In the genomic region with DNA sequence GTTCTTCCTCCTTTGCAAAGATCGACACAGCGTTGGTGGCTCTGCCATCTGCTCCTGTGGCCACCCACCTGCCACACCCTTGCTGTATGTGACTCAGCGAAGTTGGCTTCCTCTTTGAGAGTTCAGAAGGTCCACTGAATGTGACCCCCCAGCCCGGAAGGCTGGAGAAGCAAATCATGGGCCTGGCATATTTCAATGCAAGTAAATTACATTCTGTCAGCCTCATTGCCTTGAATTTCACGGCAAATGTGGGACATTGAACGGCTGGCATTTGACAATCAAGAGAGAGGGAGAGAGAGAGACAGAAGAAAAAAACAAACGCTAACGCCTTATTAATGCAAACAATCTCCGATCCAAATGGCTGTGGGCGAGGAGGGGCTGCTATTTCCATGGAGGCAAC, we compare ENCODE assay signal across 9 mouse cellular contexts. TPM values are rescaled to one million over a fixed set of nuclear protein-coding genes. Genes with fewer than 3 reads are reported as not detected.
DNase-seq lines count a peak whose midpoint lies in the region; ATAC-seq and TF ChIP-seq lines count a peak whose summit lies in the region.
"Had no signal": no experiment of that assay in that cellular context is flagged by ENCODE, and none has a peak within 500 bp of the region (broad histone marks: within the 10 kb centered on the region; RNA-seq: fewer than 3 reads in every experiment).

No protein-coding gene starts in this region.

- H3K9ac ChIP-seq in limb, embryonic 13.5 days, result no peak overlapping the region
- H3K9ac ChIP-seq in lung, postnatal 0 days (replicated peaks; ENCODE audit: low read depth), result no peak overlapping the region

- TF ChIP-seq EP300 in lung, postnatal 0 days (IDR thresholded peaks at IDR 0.05), result no peak

- 50% methylated on average over 10 of the region's 10 CpGs for WGBS in limb, embryonic 13.5 days
- 66% methylated on average over 10 of the region's 10 CpGs for WGBS in limb, embryonic 10.5 days
- WGBS in embryonic facial prominence, embryonic 10.5 days, result 72% methylated on average over 10 of the region's 10 CpGs
- 57% methylated on average over 10 of the region's 10 CpGs for WGBS in lung, postnatal 0 days

- TF ChIP-seq CTCF in brain, embryonic 14.5 days (IDR thresholded peaks at IDR 0.05; ENCODE audit: borderline replicate concordance, extremely low read depth, insufficient read depth, insufficient read length), result no peak
- no peak for TF ChIP-seq CTCF in lung, postnatal 0 days (IDR thresholded peaks at IDR 0.05)

- H3K27ac ChIP-seq in limb, embryonic 13.5 days, result 0 out of 2 replicates have a peak overlapping the region, but pooled peaks have one; percentile 15
- no peak overlapping the region for H3K27ac ChIP-seq in limb, embryonic 10.5 days
- H3K27ac ChIP-seq in embryonic facial prominence, embryonic 10.5 days (replicated peaks), result no peak overlapping the region
- H3K27ac ChIP-seq in lung, postnatal 0 days (ENCODE audit: low read length), result no peak overlapping the region

- no peak for TF ChIP-seq POLR2A in brain, embryonic 14.5 days (IDR thresholded peaks at IDR 0.05; ENCODE audit: borderline replicate concordance, extremely low read depth, insufficient read depth, insufficient read length, poor library complexity, severe bottlenecking)

- H3K9me3 ChIP-seq in limb, embryonic 13.5 days, result no peaks in the 10 kb centered on the region
- no peaks in the 10 kb centered on the region for H3K9me3 ChIP-seq in limb, embryonic 10.5 days (replicated peaks)
- H3K9me3 ChIP-seq in embryonic facial prominence, embryonic 10.5 days, result no peaks in the 10 kb centered on the region
- no peaks in the 10 kb centered on the region for H3K9me3 ChIP-seq in lung, postnatal 0 days (ENCODE audit: low read length)

- DNase-seq in limb, embryonic 10.5 days (ENCODE audit: low spot score), result no peak
- peak; percentile 72 for DNase-seq in brain, embryonic 14.5 days (ENCODE audit: low read depth)
- peak; percentile 33 for DNase-seq in embryonic facial prominence, embryonic 10.5 days (ENCODE audit: low spot score)
- DNase-seq in left cerebral cortex, postnatal 25 days (ENCODE audit: low spot score in 2 of 2), result peak; percentile 33 to 46
- DNase-seq in T-cell, adult 2 months (ENCODE audit: low spot score), result no peak
- no peak for DNase-seq in kidney, adult 9 months
- DNase-seq in lung, postnatal 0 days (ENCODE audit: low spot score), result no peak
- DNase-seq: kidney, postnatal 10 days had no signal

- no peak for ATAC-seq in limb, embryonic 13.5 days (ENCODE audit: low FRiP score, low read depth)
- ATAC-seq in lung, postnatal 0 days, result no peak

- no peak overlapping the region for H3K4me2 ChIP-seq in limb, embryonic 13.5 days (replicated peaks)
- H3K4me2 ChIP-seq in lung, postnatal 0 days (replicated peaks; ENCODE audit: low read depth, low read length), result no peak overlapping the region

- no peak overlapping the region for H3K4me3 ChIP-seq in limb, embryonic 13.5 days
- no peak overlapping the region for H3K4me3 ChIP-seq in limb, embryonic 10.5 days
- H3K4me3 ChIP-seq in embryonic facial prominence, embryonic 10.5 days, result no peak overlapping the region
- no peak overlapping the region for H3K4me3 ChIP-seq in lung, postnatal 0 days (ENCODE audit: low read depth, low read length)

- intact Hi-C loops in left cerebral cortex, postnatal 25 days (cut with DNase I), result no loop called here

- H3K36me3 ChIP-seq in limb, embryonic 13.5 days, result no peaks in the 10 kb centered on the region
- no peaks in the 10 kb centered on the region for H3K36me3 ChIP-seq in limb, embryonic 10.5 days
- H3K36me3 ChIP-seq in embryonic facial prominence, embryonic 10.5 days (replicated peaks), result no peaks in the 10 kb centered on the region
- no peaks in the 10 kb centered on the region for H3K36me3 ChIP-seq in lung, postnatal 0 days (ENCODE audit: insufficient read depth, low read length)

- no peaks in the 10 kb centered on the region for H3K27me3 ChIP-seq in limb, embryonic 13.5 days
- 0 out of 2 replicates have a peak, but pooled peaks cover 1% of the 10 kb centered on the region for H3K27me3 ChIP-seq in limb, embryonic 10.5 days (ENCODE audit: low read depth, poor library complexity, severe bottlenecking)
- H3K27me3 ChIP-seq in embryonic facial prominence, embryonic 10.5 days (replicated peaks; ENCODE audit: low read depth, poor library complexity, severe bottlenecking), result no peaks in the 10 kb centered on the region
- no peaks in the 10 kb centered on the region for H3K27me3 ChIP-seq in lung, postnatal 0 days (replicated peaks; ENCODE audit: insufficient read depth, low read length)

- peaks cover 13% of the 10 kb centered on the region for H3K4me1 ChIP-seq in limb, embryonic 13.5 days
- H3K4me1 ChIP-seq in limb, embryonic 10.5 days, result peaks cover 15% of the 10 kb centered on the region
- H3K4me1 ChIP-seq in embryonic facial prominence, embryonic 10.5 days, result peaks cover 21% of the 10 kb centered on the region
- H3K4me1 ChIP-seq in lung, postnatal 0 days (ENCODE audit: insufficient read depth, low read depth, low read length), result no peaks in the 10 kb centered on the region

RNA-seq across cellular contexts. Expression of a gene that starts 38.2 kb away (rescaled TPM):
- polyA plus RNA-seq in limb, embryonic 13.5 days (2015; fragmentation: Nextera tagmentation; extraction: Ambion mirVana), result 44.1 and 50.0 TPM in 2 replicates
- 15.8 and 28.1 TPM in 2 replicates for polyA plus RNA-seq in limb, embryonic 10.5 days (2016; fragmentation: Nextera tagmentation; extraction: Ambion mirVana)
- polyA plus RNA-seq in brain, embryonic 14.5 days (2012; rRNA removed), result 9.7 and 31.3 TPM in 2 replicates
- polyA plus RNA-seq in embryonic facial prominence, embryonic 10.5 days (2016; fragmentation: Nextera tagmentation; extraction: Ambion mirVana), result 16.4 and 18.8 TPM in 2 replicates
- total RNA-seq in left cerebral cortex, postnatal 25 days (2021), result 1 to 10 TPM; 4.1 to 7.0 TPM
- 8.2 and 10.7 TPM in 2 replicates for polyA plus RNA-seq in lung, postnatal 0 days (2015; fragmentation: Nextera tagmentation; extraction: Ambion mirVana)

Comparison
In these comparisons a context has a peak if more than half of its experiments do, and no peak if none do; other contexts are left out.
1. DNase-seq: peak in brain, embryonic 14.5 days (single experiment), embryonic facial prominence, embryonic 10.5 days (single experiment) and left cerebral cortex, postnatal 25 days (2 of 2); none in limb, embryonic 10.5 days (single experiment), T-cell, adult 2 months (single experiment), kidney, adult 9 months (single experiment) and lung, postnatal 0 days (single experiment).